Mouse (Mus musculus): ENCODE data around the gene Cd276.

- no peak for TF ChIP-seq CTCF (IDR thresholded peaks at IDR 0.05; ENCODE audit: low read depth)
- TF ChIP-seq EP300 (optimal IDR thresholded peaks at IDR 0.05): no peak
Observed at GRCm38 (mm10) chr9:58507216-58508005, 47.8 kb downstream of the Cd276 start.

Data from stomach, postnatal 0 days (tissue).